Mouse (Mus musculus): ENCODE data around the gene 1700122O11Rik.

The 1700122O11Rik gene

GRCm38 (mm10) chr17:48028250-48028649 is 9.8 kb downstream of the 1700122O11Rik start:
- no peak for DNase-seq (ENCODE audit: low read depth, low spot score)

GRCm38 (mm10) chr17:48027677-48028076 is 10.4 kb downstream of the 1700122O11Rik start:
- DNase-seq (ENCODE audit: low read depth, low spot score) = no peak

GRCm38 (mm10) chr17:48027019-48027418 is 11.1 kb downstream of the 1700122O11Rik start:
- no peak for DNase-seq (ENCODE audit: low read depth, low spot score)

GRCm38 (mm10) chr17:48024045-48024444 is 14.0 kb downstream of the 1700122O11Rik start:
- DNase-seq (ENCODE audit: low read depth, low spot score) = no peak

GRCm38 (mm10) chr17:48019585-48019984 is 18.5 kb downstream of the 1700122O11Rik start:
- DNase-seq (ENCODE audit: low read depth, low spot score) = no peak

GRCm38 (mm10) chr17:48016566-48016965 is 21.5 kb downstream of the 1700122O11Rik start:
- no peak for DNase-seq (ENCODE audit: low read depth, low spot score)

GRCm38 (mm10) chr17:48012561-48012960 is 25.5 kb downstream of the 1700122O11Rik start:
- no peak for DNase-seq (ENCODE audit: low read depth, low spot score)

GRCm38 (mm10) chr17:48011105-48011504 is 27.0 kb downstream of the 1700122O11Rik start:
- DNase-seq (ENCODE audit: low read depth, low spot score) = no peak

GRCm38 (mm10) chr17:48010283-48010682 is 27.8 kb downstream of the 1700122O11Rik start:
- no peak for DNase-seq (ENCODE audit: low read depth, low spot score)

- no peak for DNase-seq (ENCODE audit: low read depth, low spot score)
Observed at GRCm38 (mm10) chr17:48005816-48006215, 32.3 kb downstream of the 1700122O11Rik start.

GRCm38 (mm10) chr17:48005091-48005490 is 33.0 kb downstream of the 1700122O11Rik start:
- no peak for DNase-seq (ENCODE audit: low read depth, low spot score)

GRCm38 (mm10) chr17:48004619-48005018 is 33.5 kb downstream of the 1700122O11Rik start:
- DNase-seq (ENCODE audit: low read depth, low spot score) = no peak

- no peak for DNase-seq (ENCODE audit: low read depth, low spot score)
Observed at GRCm38 (mm10) chr17:48002486-48002885, 35.6 kb downstream of the 1700122O11Rik start.

- DNase-seq (ENCODE audit: low read depth, low spot score) = peak; percentile 76
Observed at GRCm38 (mm10) chr17:48001586-48002361, 36.3 kb downstream of the 1700122O11Rik start.

- DNase-seq (ENCODE audit: low read depth, low spot score) = no peak
Observed at GRCm38 (mm10) chr17:48001157-48001556, 36.9 kb downstream of the 1700122O11Rik start.

- no peak for DNase-seq (ENCODE audit: low read depth, low spot score)
Observed at GRCm38 (mm10) chr17:47999812-48000211, 38.3 kb downstream of the 1700122O11Rik start.

GRCm38 (mm10) chr17:47999403-47999802 is 38.7 kb downstream of the 1700122O11Rik start:
- DNase-seq (ENCODE audit: low read depth, low spot score) = no peak

GRCm38 (mm10) chr17:47997806-47998205 is 40.3 kb downstream of the 1700122O11Rik start:
- no peak for DNase-seq (ENCODE audit: low read depth, low spot score)

- no peak for DNase-seq (ENCODE audit: low read depth, low spot score)
Observed at GRCm38 (mm10) chr17:47990392-47991123, 47.5 kb downstream of the 1700122O11Rik start.

GRCm38 (mm10) chr17:47989951-47990378 is 48.1 kb downstream of the 1700122O11Rik start:
- peak; percentile 80 for DNase-seq (ENCODE audit: low read depth, low spot score)

GRCm38 (mm10) chr17:47988811-47989210 is 49.3 kb downstream of the 1700122O11Rik start:
- DNase-seq (ENCODE audit: low read depth, low spot score) = peak; percentile 86

GRCm38 (mm10) chr17:47988074-47988473 is 50.0 kb downstream of the 1700122O11Rik start:
- DNase-seq (ENCODE audit: low read depth, low spot score) = no peak
